Mouse (Mus musculus) ES-Bruce4 (cell line): ENCODE data around the gene Camta1.

ENCODE experiments used
- CTCF ChIP-seq: IDR thresholded peaks from one replicate; pipeline ENCODE4 v1.8.1; 2011; ENCODE audit warnings: low read depth, low read length
- POLR2A ChIP-seq: IDR thresholded peaks from one replicate; pipeline ENCODE4 v1.8.1; 2011; ENCODE audit warnings: low read length; ENCODE audit not compliant: insufficient read depth

DNA sequence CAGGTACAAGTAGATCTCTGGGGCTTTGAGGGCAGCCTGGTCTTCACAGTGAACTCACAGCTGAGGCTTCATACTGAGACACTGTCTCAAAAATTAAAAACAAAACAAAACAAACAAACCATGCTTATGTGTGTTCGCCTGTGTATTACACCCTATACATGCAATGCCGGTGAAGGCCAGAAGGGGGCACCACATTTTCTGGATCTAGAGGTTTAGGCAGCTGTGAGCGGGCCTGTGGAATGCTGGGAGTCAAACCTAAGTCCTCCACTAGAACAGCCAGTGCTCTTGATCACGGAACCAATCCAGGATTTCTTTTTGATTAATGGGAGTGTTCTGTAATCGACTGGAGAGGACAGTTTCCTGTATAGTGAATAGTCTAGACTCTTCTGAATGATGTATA is 935.8 kb downstream of the Camta1 start:
- TF ChIP-seq POLR2A (no peak), CTCF (peak; percentile 59)
